Mouse (Mus musculus) midbrain, embryonic 15.5 days (tissue): Measurements from ENCODE around the gene Ccp110. TPM values are rescaled to one million over a fixed set of nuclear protein-coding genes. Genes with fewer than 3 reads are reported as not detected.

Source experiments
- ATAC-seq: fragments of 200-750 bp; cut with Nextera tagmentation; replicated peaks from 2 replicates; pipeline ENCODE4 v1.8.0; 2017; ENCODE audit warnings: moderate TSS enrichment
- H3K27ac ChIP-seq: fragments of 300-500 bp; sonication (generic); 2 replicates; pipeline ENCODE4 v1.5.1; 2015; ENCODE audit warnings: mild to moderate bottlenecking, inconsistent platforms
- H3K27me3 ChIP-seq: fragments of 300-500 bp; sonication (generic); replicated peaks from 2 replicates; pipeline ENCODE4 v1.6.1; 2015; ENCODE audit warnings: inconsistent platforms
- H3K36me3 ChIP-seq: fragments of 300-500 bp; sonication (generic); replicated peaks from 2 replicates; pipeline ENCODE4 v1.6.1; 2015; ENCODE audit warnings: inconsistent platforms
- H3K4me1 ChIP-seq: fragments of 300-500 bp; sonication (generic); 2 replicates; pipeline ENCODE4 v1.6.1; 2015; ENCODE audit warnings: inconsistent platforms
- H3K4me2 ChIP-seq: fragments of 300-500 bp; sonication (generic); 2 replicates; pipeline ENCODE4 v1.6.1; 2015; ENCODE audit warnings: inconsistent platforms, mild to moderate bottlenecking, moderate library complexity
- H3K4me3 ChIP-seq: fragments of 300-500 bp; sonication (generic); 2 replicates; pipeline ENCODE4 v1.5.1; 2015; ENCODE audit warnings: mild to moderate bottlenecking, inconsistent platforms
- H3K9ac ChIP-seq: fragments of 300-500 bp; sonication (generic); 2 replicates; pipeline ENCODE4 v1.6.1; 2015; ENCODE audit warnings: mild to moderate bottlenecking, inconsistent platforms
- H3K9me3 ChIP-seq: fragments of 300-500 bp; sonication (generic); 2 replicates; pipeline ENCODE4 v1.6.1; 2016; ENCODE audit warnings: inconsistent platforms
- WGBS: fragments of 180-500 bp; shearing (Covaris S2); methylation state at CpG from one replicate; pipeline ENCODE4 v1.1.7; 2015; ENCODE audit warnings: mixed read lengths; 5-methylcytosine and 5-hydroxymethylcytosine counted together
- polyA plus RNA-seq: library from polyadenylated mRNA; unstranded; fragments of >200 nt; fragmentation: Nextera tagmentation; extraction: Ambion mirVana; gene quantifications from 2 replicates; pipeline ENCODE4 v1.2.1, GENCODE M21; 2015

Gene Ccp110
- polyA plus RNA-seq, 1 experiment from 2014 or later = 30.1 TPM

DNA sequence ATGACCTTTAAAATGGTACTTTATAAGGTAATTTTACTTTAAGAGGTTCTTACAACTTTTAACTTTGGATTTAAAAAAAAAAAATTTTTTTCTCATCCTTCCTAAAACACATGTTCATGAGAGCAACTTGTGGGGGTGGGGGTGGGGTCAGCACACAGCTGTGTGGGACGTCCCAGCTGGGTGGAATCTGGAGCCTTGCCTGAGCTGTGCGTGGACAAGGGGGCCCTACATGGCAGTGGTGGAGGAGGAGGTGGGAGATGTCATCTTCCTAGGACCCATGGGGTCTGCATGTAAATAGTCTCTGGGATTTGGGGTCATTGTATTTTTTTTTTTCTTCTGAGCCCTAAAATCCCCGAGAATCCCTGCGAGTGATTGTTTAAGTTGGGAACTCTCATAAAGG is 46.0 kb downstream of the Ccp110 start:
- H3K9me3 ChIP-seq = no peaks in the 10 kb centered on the region
- H3K4me2 ChIP-seq = no peak overlapping the region
- 61% methylated on average over 4 of the region's 4 CpGs for WGBS
- H3K36me3 ChIP-seq = peaks cover 39% of the 10 kb centered on the region; the same call in 1 of the 2 replicates
- no peaks in the 10 kb centered on the region for H3K4me1 ChIP-seq
- no peak overlapping the region for H3K4me3 ChIP-seq
- no peak for ATAC-seq
- no peak overlapping the region for H3K9ac ChIP-seq
- no peaks in the 10 kb centered on the region for H3K27me3 ChIP-seq
- H3K27ac ChIP-seq = no peak overlapping the region

DNA sequence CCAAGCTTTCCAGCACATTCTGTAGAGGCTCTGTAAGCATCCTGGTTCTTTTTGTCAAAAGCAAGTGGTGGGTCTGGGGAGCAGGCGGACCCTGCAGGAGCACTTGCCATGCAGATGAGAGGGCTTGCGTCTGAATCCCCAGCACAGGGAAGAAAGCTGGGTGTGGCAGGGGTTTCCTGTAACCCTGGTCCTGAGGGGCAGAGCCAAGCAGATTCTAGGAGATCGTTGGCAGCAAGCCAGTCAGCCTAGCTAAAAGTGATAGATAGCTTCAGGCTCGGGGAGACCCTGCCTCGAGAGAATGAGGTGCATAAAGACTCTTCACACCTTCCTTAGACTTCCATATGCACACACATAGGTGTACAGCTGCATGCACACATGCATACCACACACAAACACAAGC is 47.0 kb downstream of the Ccp110 start:
- Histone ChIP-seq H3K9me3 (no peaks in the 10 kb centered on the region), H3K27ac (no peak overlapping the region), H3K4me1 (no peaks in the 10 kb centered on the region), H3K9ac (no peak overlapping the region), H3K27me3 (no peaks in the 10 kb centered on the region), H3K36me3 (peaks cover 32% of the 10 kb centered on the region; the same call in 1 of the 2 replicates), H3K4me2 (no peak overlapping the region), H3K4me3 (no peak overlapping the region)
- ATAC-seq = no peak
- 71% methylated on average over 5 of the region's 5 CpGs for WGBS

DNA sequence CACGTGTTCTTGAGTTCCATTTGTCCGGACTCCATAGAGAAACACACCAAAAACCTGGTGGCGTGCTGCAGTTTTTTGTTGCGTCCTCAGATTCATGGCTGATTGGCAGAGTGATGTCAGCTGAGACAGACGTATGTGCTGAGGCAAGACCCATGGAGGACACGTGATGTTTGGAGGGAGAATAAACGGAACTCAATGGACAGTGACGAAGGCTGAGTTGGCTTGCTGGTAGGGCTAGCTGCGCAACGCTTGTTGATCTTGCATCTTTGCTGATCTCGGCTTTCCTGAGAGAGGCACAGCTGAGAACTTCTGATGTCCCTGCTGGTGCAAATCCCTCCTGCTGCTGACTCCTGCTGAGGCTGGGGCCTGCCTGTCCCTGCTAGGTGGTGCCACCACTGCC is 51.6 kb downstream of the Ccp110 start:
- 87% methylated on average over 11 of the region's 11 CpGs for WGBS
- Histone ChIP-seq H3K9ac (no peak overlapping the region), H3K9me3 (no peaks in the 10 kb centered on the region), H3K27me3 (no peaks in the 10 kb centered on the region), H3K4me1 (no peaks in the 10 kb centered on the region), H3K36me3 (peaks cover 21% of the 10 kb centered on the region; the same call in 1 of the 2 replicates), H3K4me3 (no peak overlapping the region), H3K4me2 (no peak overlapping the region), H3K27ac (no peak overlapping the region)
- ATAC-seq = no peak

DNA sequence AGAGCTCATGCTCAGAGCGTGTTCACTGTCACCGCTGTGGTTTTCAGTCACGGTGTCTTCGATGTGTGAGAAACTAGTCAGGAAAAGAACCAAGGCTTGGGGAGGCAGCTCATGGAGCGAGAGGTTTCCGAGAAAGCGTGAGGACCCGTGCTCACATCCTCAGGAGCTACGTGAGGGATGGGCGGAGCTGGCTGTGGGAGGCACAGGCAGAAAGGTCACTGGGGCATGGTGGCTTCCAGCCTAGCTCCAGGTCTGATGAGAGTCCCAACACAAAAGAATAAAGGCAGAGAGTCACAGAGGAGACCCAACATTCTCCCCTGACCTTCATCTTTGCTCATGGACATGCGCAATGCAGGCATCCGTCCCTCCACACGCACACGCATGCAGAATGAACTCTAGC is 52.4 kb downstream of the Ccp110 start:
- 88% methylated on average over 14 of the region's 14 CpGs for WGBS
- no peak overlapping the region for H3K4me2 ChIP-seq

DNA sequence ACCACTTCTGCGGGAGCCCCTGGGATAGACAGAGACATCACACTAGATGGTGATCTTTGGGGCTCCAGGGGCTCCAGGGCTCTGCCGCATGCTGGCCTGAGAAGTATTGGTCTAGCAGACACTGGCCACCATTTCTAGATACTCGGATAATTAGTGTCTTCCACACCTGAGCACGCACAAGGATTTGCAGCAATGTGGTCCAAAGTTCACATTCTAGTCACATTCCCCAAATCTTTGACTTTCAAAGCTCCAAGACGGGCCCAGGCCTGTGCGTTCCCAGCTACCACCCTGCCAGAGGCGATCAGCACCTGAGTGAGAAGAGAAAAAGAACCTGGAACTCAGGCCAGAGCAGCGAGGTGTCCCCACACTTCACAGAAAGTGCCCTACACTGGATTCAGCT is 53.3 kb downstream of the Ccp110 start:
- ATAC-seq = no peak
- Histone ChIP-seq H3K36me3 (peaks cover 22% of the 10 kb centered on the region; the same call in 1 of the 2 replicates), H3K4me3 (no peak overlapping the region), H3K9me3 (no peaks in the 10 kb centered on the region), H3K27me3 (no peaks in the 10 kb centered on the region), H3K4me2 (no peak overlapping the region), H3K27ac (no peak overlapping the region), H3K4me1 (no peaks in the 10 kb centered on the region), H3K9ac (no peak overlapping the region)
- WGBS = 78% methylated on average over 8 of the region's 8 CpGs

More for the DNA sequence above, 52.4 kb downstream of the Ccp110 start:
- no peaks in the 10 kb centered on the region for H3K27me3 ChIP-seq
- peaks cover 21% of the 10 kb centered on the region; the same call in 1 of the 2 replicates for H3K36me3 ChIP-seq
- H3K27ac ChIP-seq = no peak overlapping the region
- no peak for ATAC-seq
- H3K9ac ChIP-seq = no peak overlapping the region
- H3K4me3 ChIP-seq = no peak overlapping the region
- H3K4me1 ChIP-seq = no peaks in the 10 kb centered on the region
- no peaks in the 10 kb centered on the region for H3K9me3 ChIP-seq

DNA sequence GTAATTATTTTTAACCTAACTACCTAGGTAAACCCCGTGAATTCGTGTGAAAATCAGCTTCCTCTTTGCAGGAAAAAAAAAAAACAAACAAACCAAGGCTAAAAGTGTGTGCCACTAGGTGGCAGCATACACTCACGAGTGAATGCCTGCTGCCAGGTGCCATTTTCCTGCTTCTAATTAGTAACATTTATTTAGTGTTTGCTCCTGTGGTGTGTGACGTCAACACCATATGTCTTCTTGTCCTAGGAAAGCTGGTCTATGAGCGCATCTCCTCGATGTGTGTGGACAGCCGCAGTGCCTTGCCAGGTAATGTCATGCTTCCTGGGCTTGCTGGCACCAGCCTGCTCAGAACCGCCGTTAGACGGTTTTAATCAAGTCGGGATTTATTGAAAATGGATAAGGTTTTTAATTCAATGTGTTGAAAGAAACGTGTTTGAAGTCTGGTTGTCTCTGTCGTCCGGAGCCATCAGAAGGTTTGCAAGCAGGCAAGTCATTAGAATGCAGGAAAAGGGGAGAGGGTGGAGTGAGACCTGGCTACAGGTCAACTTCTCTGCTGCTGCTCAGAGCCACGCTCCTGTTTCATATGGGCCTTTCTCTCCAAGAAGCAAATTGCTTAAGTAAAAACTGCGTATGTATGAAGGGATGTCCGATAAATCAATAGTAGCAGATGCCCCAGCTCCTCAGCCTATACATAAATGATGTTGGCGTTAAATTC is 53.9 kb downstream of the Ccp110 start:
- H3K27ac ChIP-seq = no peak overlapping the region
- no peak overlapping the region for H3K9ac ChIP-seq

DNA sequence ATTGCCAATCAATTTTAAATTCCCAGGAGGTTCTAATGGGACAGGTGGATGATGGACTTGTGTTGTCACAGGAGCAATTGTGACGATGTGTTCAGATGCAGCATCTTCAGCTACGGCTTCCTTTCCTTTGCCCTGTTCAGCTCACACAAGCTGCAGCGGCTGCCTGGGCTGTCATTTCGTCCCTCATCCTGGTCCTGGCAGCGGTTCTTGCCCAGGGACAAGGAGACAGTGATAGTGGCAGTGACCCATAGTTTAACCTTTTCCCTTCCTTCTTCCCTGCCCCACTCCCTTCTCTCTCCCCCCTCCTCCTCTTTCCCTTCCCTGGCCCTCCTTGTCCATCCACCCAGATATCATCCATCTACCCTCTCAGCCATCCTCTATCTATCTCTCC is 54.5 kb downstream of the Ccp110 start:
- WGBS = 84% methylated on average over 5 of the region's 5 CpGs
- ATAC-seq = no peak

More for the DNA sequence above, 53.9 kb downstream of the Ccp110 start:
- no peak overlapping the region for H3K4me3 ChIP-seq
- H3K27me3 ChIP-seq = no peaks in the 10 kb centered on the region
- no peaks in the 10 kb centered on the region for H3K4me1 ChIP-seq
- ATAC-seq = peak; percentile 68
- peaks cover 24% of the 10 kb centered on the region; the same call in 1 of the 2 replicates for H3K36me3 ChIP-seq
- WGBS = 49% methylated on average over 18 of the region's 18 CpGs
- no peak overlapping the region for H3K4me2 ChIP-seq
- no peaks in the 10 kb centered on the region for H3K9me3 ChIP-seq

DNA sequence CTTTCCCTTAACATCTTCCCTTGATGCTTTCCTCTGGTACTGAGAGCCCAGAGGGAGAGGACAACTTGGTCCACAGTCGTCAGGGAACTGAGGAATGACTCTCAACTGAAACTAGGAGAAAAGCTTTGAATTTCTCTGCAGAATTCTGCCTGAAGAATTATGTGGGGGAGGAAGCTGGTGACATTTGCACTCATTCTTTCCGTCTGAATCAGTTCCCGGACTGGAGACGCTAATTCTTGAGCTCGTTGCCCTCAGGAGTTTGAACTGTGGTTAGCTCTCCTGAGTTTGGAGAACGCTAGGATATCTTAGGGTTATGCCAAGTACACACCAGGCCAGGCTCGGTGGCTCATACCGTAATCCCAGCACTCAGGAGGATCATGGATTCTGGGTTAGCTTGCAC is 56.9 kb downstream of the Ccp110 start:
- no peaks in the 10 kb centered on the region for H3K27me3 ChIP-seq

More for the DNA sequence above, 54.5 kb downstream of the Ccp110 start:
- Histone ChIP-seq H3K36me3 (peaks cover 18% of the 10 kb centered on the region; the same call in 1 of the 2 replicates), H3K4me1 (no peaks in the 10 kb centered on the region), H3K27me3 (no peaks in the 10 kb centered on the region), H3K9ac (no peak overlapping the region), H3K4me2 (no peak overlapping the region), H3K27ac (no peak overlapping the region), H3K9me3 (no peaks in the 10 kb centered on the region), H3K4me3 (no peak overlapping the region)

DNA sequence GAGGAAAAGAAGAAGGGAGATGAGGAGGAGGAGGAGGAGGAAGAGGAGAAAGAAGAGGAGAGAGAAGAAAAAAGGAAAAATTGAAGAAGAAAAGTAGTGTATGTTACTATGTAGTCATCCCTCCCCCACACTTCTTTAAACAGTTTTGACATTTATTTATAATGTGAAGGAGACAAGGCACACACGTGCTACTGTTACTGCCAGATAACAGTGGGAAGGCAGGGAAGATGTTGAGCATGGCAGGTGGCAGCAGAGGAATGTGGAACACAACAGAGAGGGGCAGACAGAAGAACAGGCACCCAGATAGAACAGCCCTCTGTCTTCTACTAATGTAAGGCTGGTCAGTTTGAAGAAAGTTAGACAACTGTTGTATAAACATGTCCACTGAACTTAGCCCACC is 57.3 kb downstream of the Ccp110 start:
- Histone ChIP-seq H3K4me3 (no peak overlapping the region), H3K4me1 (no peaks in the 10 kb centered on the region), H3K36me3 (0 out of 2 replicates have a peak, but pooled peaks cover 9% of the 10 kb centered on the region), H3K27ac (no peak overlapping the region), H3K9ac (no peak overlapping the region), H3K9me3 (no peaks in the 10 kb centered on the region), H3K27me3 (no peaks in the 10 kb centered on the region), H3K4me2 (no peak overlapping the region)
- no peak for ATAC-seq
- WGBS = 58% methylated on average over 1 of the region's 1 CpGs

More for the DNA sequence above, 56.9 kb downstream of the Ccp110 start:
- ATAC-seq = no peak
- Histone ChIP-seq H3K9me3 (no peaks in the 10 kb centered on the region), H3K9ac (no peak overlapping the region), H3K27ac (no peak overlapping the region), H3K4me2 (no peak overlapping the region), H3K4me1 (no peaks in the 10 kb centered on the region), H3K36me3 (0 out of 2 replicates have a peak, but pooled peaks cover 11% of the 10 kb centered on the region), H3K4me3 (no peak overlapping the region)
- 89% methylated on average over 8 of the region's 8 CpGs for WGBS

DNA sequence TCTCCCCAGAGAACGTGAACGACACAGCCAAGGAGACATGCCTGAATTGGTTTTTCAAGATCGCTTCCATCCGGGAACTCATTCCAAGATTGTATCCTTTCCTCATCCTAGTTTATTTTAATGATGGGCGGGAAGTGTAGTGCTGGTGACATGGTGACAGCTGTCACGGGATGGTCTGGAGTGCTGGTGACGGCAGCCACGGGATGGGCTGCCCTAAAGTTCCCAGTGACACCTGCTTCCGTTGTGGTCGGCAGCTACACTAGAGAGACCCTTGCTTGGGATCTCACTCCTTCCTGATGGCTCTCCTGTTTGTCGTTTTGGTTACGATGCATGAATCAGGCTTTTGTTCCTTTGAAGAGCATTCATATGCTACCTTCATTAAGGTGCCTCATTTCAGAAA is 60.7 kb downstream of the Ccp110 start:
- no peaks in the 10 kb centered on the region for H3K27me3 ChIP-seq
- H3K36me3 ChIP-seq = peaks cover 19% of the 10 kb centered on the region; the same call in 1 of the 2 replicates
- no peak overlapping the region for H3K9ac ChIP-seq
- H3K4me1 ChIP-seq = no peaks in the 10 kb centered on the region; the same call in 1 of the 2 replicates
- WGBS = 85% methylated on average over 12 of the region's 12 CpGs
- H3K27ac ChIP-seq = no peak overlapping the region
- H3K4me3 ChIP-seq = no peak overlapping the region
- ATAC-seq = no peak
- H3K9me3 ChIP-seq = no peaks in the 10 kb centered on the region
- H3K4me2 ChIP-seq = no peak overlapping the region

DNA sequence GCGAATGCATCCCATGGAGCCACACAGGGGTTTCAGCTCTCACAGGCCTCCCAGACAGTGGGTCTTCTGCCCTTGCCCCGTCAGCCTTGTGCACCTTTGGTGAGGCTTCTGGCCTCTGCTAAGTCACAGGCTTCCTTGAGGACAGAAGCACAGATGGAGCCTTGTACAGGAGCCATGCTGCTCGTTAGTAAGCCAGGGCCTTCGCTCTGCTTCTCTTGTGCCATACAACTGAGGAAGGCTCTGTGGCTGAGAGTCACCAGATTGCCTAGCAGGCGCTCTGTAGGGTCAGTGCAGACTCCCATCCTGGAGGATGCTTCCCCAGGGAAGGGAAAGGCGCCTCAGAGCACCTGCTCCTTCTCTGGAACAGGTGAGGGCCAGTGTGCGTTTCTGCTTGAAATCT is 63.6 kb downstream of the Ccp110 start:
- ATAC-seq = no peak
- Histone ChIP-seq H3K9ac (no peak overlapping the region), H3K36me3 (peaks cover 29% of the 10 kb centered on the region; the same call in 1 of the 2 replicates), H3K4me3 (no peak overlapping the region), H3K27ac (no peak overlapping the region), H3K4me2 (no peak overlapping the region), H3K27me3 (no peaks in the 10 kb centered on the region), H3K9me3 (no peaks in the 10 kb centered on the region), H3K4me1 (no peaks in the 10 kb centered on the region; the same call in 1 of the 2 replicates)
- 78% methylated on average over 7 of the region's 7 CpGs for WGBS

DNA sequence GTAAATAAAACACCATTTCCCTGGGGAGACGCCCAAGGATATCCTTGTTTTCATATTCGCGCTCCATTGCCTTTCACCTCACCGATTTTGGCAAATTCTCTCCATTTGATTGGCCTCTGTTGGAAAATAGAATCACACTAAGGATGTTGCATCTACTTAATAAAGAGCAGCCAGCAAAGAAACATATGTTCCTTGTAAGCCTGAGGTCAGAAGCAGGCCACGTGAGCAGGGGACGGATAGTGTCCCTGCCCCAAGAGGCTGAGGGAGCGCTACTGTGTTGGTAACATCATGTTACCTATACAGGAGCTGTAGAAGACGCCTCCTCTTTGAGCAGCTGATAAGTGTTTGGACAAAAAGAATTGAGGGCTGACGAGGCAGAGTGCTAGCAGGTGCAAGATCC is 64.1 kb downstream of the Ccp110 start:
- Histone ChIP-seq H3K9ac (no peak overlapping the region), H3K9me3 (no peaks in the 10 kb centered on the region), H3K4me3 (no peak overlapping the region), H3K27ac (no peak overlapping the region), H3K36me3 (peaks cover 30% of the 10 kb centered on the region; the same call in 1 of the 2 replicates), H3K4me2 (no peak overlapping the region), H3K4me1 (no peaks in the 10 kb centered on the region; the same call in 1 of the 2 replicates), H3K27me3 (no peaks in the 10 kb centered on the region)
- ATAC-seq = no peak
- WGBS = 88% methylated on average over 9 of the region's 9 CpGs
